Mouse (Mus musculus) midbrain, postnatal 0 days (tissue): ENCODE data around the gene Sost. TPM values are rescaled to one million over a fixed set of nuclear protein-coding genes. Genes with fewer than 3 reads are reported as not detected.
A peak's percentile ranks its signal among the peaks of the same experiment; 100 is the strongest.

Source experiments
- ATAC-seq: fragments of 200-750 bp; cut with Nextera tagmentation; 2 replicates; pipeline ENCODE4 v1.8.0; 2017; ENCODE audit warnings: moderate number of reproducible peaks, mild to moderate bottlenecking, moderate TSS enrichment, moderate library complexity; ENCODE audit not compliant: low FRiP score
- DNase-seq: peaks from one replicate; pipeline ENCODE4 v3.0.0-alpha.2; 2015; ENCODE audit warnings: low spot score
- H3K27ac ChIP-seq: fragments of 300-500 bp; sonication (generic); 2 replicates; pipeline ENCODE4 v1.5.1; 2014; ENCODE audit warnings: low read depth, mild to moderate bottlenecking, low read length, mixed read lengths
- H3K27me3 ChIP-seq: fragments of 300-500 bp; sonication (generic); 2 replicates; pipeline ENCODE4 v1.6.1; 2014; ENCODE audit warnings: low read length, control low read depth, mixed read lengths; ENCODE audit not compliant: insufficient read depth
- H3K36me3 ChIP-seq: fragments of 300-500 bp; sonication (generic); 2 replicates; pipeline ENCODE4 v1.6.1; 2014; ENCODE audit warnings: low read length, control low read depth, mixed read lengths; ENCODE audit not compliant: insufficient read depth
- H3K4me1 ChIP-seq: fragments of 300-500 bp; sonication (generic); 2 replicates; pipeline ENCODE4 v1.6.1; 2014; ENCODE audit warnings: mild to moderate bottlenecking, control low read depth, antibody characterized with exemption, low read length, mixed read lengths; ENCODE audit not compliant: insufficient read depth
- H3K4me2 ChIP-seq: fragments of 300-500 bp; sonication (generic); 2 replicates; pipeline ENCODE4 v1.6.1; 2014; ENCODE audit warnings: low read depth, mild to moderate bottlenecking, low read length, mixed read lengths; ENCODE audit not compliant: poor library complexity, severe bottlenecking
- H3K4me3 ChIP-seq: fragments of 300-500 bp; sonication (generic); 2 replicates; pipeline ENCODE4 v1.5.1; 2014; ENCODE audit warnings: low read depth, mild to moderate bottlenecking, low read length, moderate library complexity
- H3K9ac ChIP-seq: fragments of 300-500 bp; sonication (generic); replicated peaks from 2 replicates; pipeline ENCODE4 v1.6.1; 2014; ENCODE audit warnings: mild to moderate bottlenecking, low read length, moderate library complexity, mixed read lengths; ENCODE audit not compliant: poor library complexity, severe bottlenecking
- H3K9me3 ChIP-seq: fragments of 300-500 bp; sonication (generic); 2 replicates; pipeline ENCODE4 v1.6.1; 2016; ENCODE audit warnings: low read length, control low read depth
- CTCF ChIP-seq: IDR thresholded peaks from 2 replicates; pipeline ENCODE4 v1.5.1; 2016; ENCODE audit warnings: antibody characterized with exemption, mild to moderate bottlenecking
- WGBS: fragments of 180-500 bp; shearing (Covaris S2); extraction: QIAGEN DNeasy Blood & Tissue Kit; methylation state at CpG from one replicate; pipeline ENCODE4 v1.1.7; 2014; 5-methylcytosine and 5-hydroxymethylcytosine counted together
- polyA plus RNA-seq: library from polyadenylated mRNA; unstranded; fragments of >200 nt; fragmentation: Nextera tagmentation; extraction: Ambion mirVana; gene quantifications from 2 replicates; pipeline ENCODE4 v1.2.1, GENCODE M21; 2015
- total RNA-seq: library from RNA; depleted of rRNA; stranded (reverse); fragments of >200 nt; gene quantifications from 2 replicates; pipeline ENCODE4 v1.2.3, GENCODE M21; 2014

The Sost gene
- total and polyA plus RNA-seq, 2 experiments from 2014 or later: 0.11 to 0.12 TPM

DNA sequence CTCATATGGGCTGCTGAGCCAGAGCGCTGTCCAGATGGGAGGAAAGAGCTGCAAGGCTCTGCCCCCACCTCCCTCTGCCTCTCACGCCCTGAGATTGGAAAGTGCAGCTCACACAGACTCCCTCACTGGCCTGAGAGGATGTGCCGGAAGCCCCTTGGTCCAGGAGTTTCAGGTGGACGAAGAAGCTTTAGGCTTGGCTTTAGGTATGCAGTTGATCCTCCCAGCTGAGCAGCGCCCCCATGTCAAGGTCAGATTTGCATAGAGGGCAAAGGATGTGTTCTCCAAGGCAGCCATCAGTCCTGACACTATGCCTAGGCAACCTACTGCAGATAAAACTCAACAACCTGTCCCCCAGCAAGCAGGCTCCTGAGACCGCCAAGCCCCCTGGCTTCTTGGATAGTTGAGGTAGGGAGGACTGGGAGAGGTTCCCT lies 16.2 kb upstream of the Sost start:
- TF ChIP-seq CTCF: no peak
- Histone ChIP-seq H3K4me1 (peaks cover 8% of the 10 kb centered on the region; the same call in 1 of the 2 replicates), H3K27me3 (no peaks in the 10 kb centered on the region), H3K9me3 (no peaks in the 10 kb centered on the region), H3K4me3 (no peak overlapping the region), H3K27ac (no peak overlapping the region), H3K9ac (no peak overlapping the region), H3K36me3 (peaks cover 19% of the 10 kb centered on the region; the same call in 1 of the 2 replicates), H3K4me2 (peak overlapping the region; percentile 70)
- WGBS: 66% methylated on average over 6 of the region's 6 CpGs
- DNase-seq (no peak), ATAC-seq (no peak)

- peaks cover 8% of the 10 kb centered on the region; the same call in 1 of the 2 replicates for H3K4me1 ChIP-seq
- peaks cover 20% of the 10 kb centered on the region; the same call in 1 of the 2 replicates for H3K36me3 ChIP-seq
- H3K27ac ChIP-seq: no peak overlapping the region
- DNase-seq (no peak), ATAC-seq (no peak)
- no peak overlapping the region for H3K4me2 ChIP-seq
- no peak for TF ChIP-seq CTCF
- no peak overlapping the region for H3K4me3 ChIP-seq
- no peak overlapping the region for H3K9ac ChIP-seq
- no peaks in the 10 kb centered on the region for H3K27me3 ChIP-seq
- no peaks in the 10 kb centered on the region for H3K9me3 ChIP-seq
- 85% methylated on average over 12 of the region's 12 CpGs for WGBS
Observed at GRCm38 (mm10) chr11:101981850-101982249, 15.0 kb upstream of the Sost start.

GRCm38 (mm10) chr11:101980603-101981157 lies 13.9 kb upstream of the Sost start:
- Histone ChIP-seq H3K27me3 (no peaks in the 10 kb centered on the region), H3K36me3 (peaks cover 21% of the 10 kb centered on the region; the same call in 1 of the 2 replicates), H3K9ac (no peak overlapping the region), H3K4me3 (no peak overlapping the region), H3K4me1 (peaks cover 8% of the 10 kb centered on the region; the same call in 1 of the 2 replicates), H3K9me3 (no peaks in the 10 kb centered on the region), H3K4me2 (no peak overlapping the region), H3K27ac (no peak overlapping the region)
- TF ChIP-seq CTCF: no peak
- WGBS: 82% methylated on average over 9 of the region's 9 CpGs
- no peak for ATAC-seq
- DNase-seq: no peak

GRCm38 (mm10) chr11:101979140-101979539 lies 12.3 kb upstream of the Sost start:
- Histone ChIP-seq H3K4me3 (no peak overlapping the region), H3K4me2 (no peak overlapping the region), H3K27ac (no peak overlapping the region), H3K4me1 (peaks cover 8% of the 10 kb centered on the region; the same call in 1 of the 2 replicates), H3K9me3 (no peaks in the 10 kb centered on the region), H3K36me3 (peaks cover 30% of the 10 kb centered on the region), H3K9ac (no peak overlapping the region; the same call in 1 of the 2 replicates), H3K27me3 (no peaks in the 10 kb centered on the region)
- DNase-seq: no peak
- TF ChIP-seq CTCF: no peak
- 82% methylated on average over 5 of the region's 5 CpGs for WGBS
- ATAC-seq: no peak

- no peak for ATAC-seq
- H3K27me3 ChIP-seq: no peaks in the 10 kb centered on the region
- H3K9ac ChIP-seq: no peak overlapping the region
- H3K4me1 ChIP-seq: no peaks in the 10 kb centered on the region
- H3K27ac ChIP-seq: no peak overlapping the region
- no peak overlapping the region for H3K4me2 ChIP-seq
- WGBS: 95% methylated on average over 7 of the region's 7 CpGs
- peak; percentile 25; the same call in 1 of the 2 replicates for TF ChIP-seq CTCF
- peaks cover 37% of the 10 kb centered on the region for H3K36me3 ChIP-seq
- H3K9me3 ChIP-seq: no peaks in the 10 kb centered on the region
- H3K4me3 ChIP-seq: no peak overlapping the region
- no peak for DNase-seq
Observed at GRCm38 (mm10) chr11:101976949-101977348, 10.1 kb upstream of the Sost start.

DNA sequence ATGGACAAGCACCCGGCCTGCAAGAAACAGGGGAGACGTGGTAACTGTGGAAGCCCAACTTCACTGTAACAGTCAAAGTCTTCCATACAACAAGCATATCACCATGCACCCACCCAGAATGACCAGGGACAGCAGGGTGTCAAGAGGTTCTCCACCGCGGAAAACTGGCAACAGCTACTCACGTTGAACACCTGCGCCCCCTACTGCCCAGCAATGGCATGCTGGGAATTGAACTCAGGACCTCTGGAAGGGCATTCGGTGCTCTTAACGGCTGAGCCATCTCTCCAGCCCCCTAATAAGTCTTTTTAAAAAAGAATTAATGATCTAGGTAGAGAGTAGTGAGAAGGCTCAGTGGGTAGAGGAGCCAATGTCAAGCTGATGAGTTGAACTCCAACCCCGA lies 8.1 kb upstream of the Sost start:
- H3K27ac ChIP-seq: no peak overlapping the region
- no peak for ATAC-seq
- H3K27me3 ChIP-seq: no peaks in the 10 kb centered on the region
- H3K9me3 ChIP-seq: no peaks in the 10 kb centered on the region
- no peaks in the 10 kb centered on the region for H3K4me1 ChIP-seq
- DNase-seq: no peak
- H3K9ac ChIP-seq: no peak overlapping the region
- no peak overlapping the region for H3K4me2 ChIP-seq
- WGBS: 58% methylated on average over 9 of the region's 9 CpGs
- TF ChIP-seq CTCF: peak; percentile 52
- H3K4me3 ChIP-seq: no peak overlapping the region
- peaks cover 33% of the 10 kb centered on the region for H3K36me3 ChIP-seq
